Mouse (Mus musculus) liver, embryonic 12.5 days (tissue): ENCODE measurements around the gene Tnni3k. TPM values are rescaled to one million over a fixed set of nuclear protein-coding genes. Genes with fewer than 3 reads are reported as not detected.
A peak's percentile ranks its signal among the peaks of the same experiment; 100 is the strongest.

Experiments used
- ATAC-seq: fragments of 200-750 bp; cut with Nextera tagmentation; 2 replicates; pipeline ENCODE4 v1.8.0; 2017; ENCODE audit warnings: moderate number of reproducible peaks, mild to moderate bottlenecking, moderate library complexity
- H3K27ac ChIP-seq: fragments of 300-500 bp; sonication (generic); 2 replicates; pipeline ENCODE4 v1.5.1; 2016; ENCODE audit warnings: mild to moderate bottlenecking
- H3K27me3 ChIP-seq: fragments of 300-500 bp; sonication (generic); replicated peaks from 2 replicates; pipeline ENCODE4 v1.6.1; 2016; ENCODE audit warnings: mild to moderate bottlenecking, moderate library complexity
- H3K36me3 ChIP-seq: fragments of 300-500 bp; sonication (generic); 2 replicates; pipeline ENCODE4 v1.6.1; 2016; ENCODE audit warnings: mild to moderate bottlenecking, moderate library complexity
- H3K4me1 ChIP-seq: fragments of 300-500 bp; sonication (generic); 2 replicates; pipeline ENCODE4 v1.6.1; 2016
- H3K4me2 ChIP-seq: fragments of 300-500 bp; sonication (generic); 2 replicates; pipeline ENCODE4 v1.6.1; 2016; ENCODE audit warnings: mild to moderate bottlenecking, moderate library complexity
- H3K4me3 ChIP-seq: fragments of 300-500 bp; sonication (generic); 2 replicates; pipeline ENCODE4 v1.5.1; 2016; ENCODE audit warnings: mild to moderate bottlenecking, moderate library complexity
- H3K9ac ChIP-seq: fragments of 300-500 bp; sonication (generic); 2 replicates; pipeline ENCODE4 v1.6.1; 2016; ENCODE audit warnings: mild to moderate bottlenecking, moderate library complexity
- H3K9me3 ChIP-seq: fragments of 300-500 bp; sonication (generic); replicated peaks from 2 replicates; pipeline ENCODE4 v1.6.1; 2016; ENCODE audit warnings: mild to moderate bottlenecking, moderate library complexity
- WGBS: fragments of 180-500 bp; shearing (Covaris S2); methylation state at CpG from one replicate; pipeline ENCODE4 v1.1.7; 2016; ENCODE audit not compliant: insufficient replicate concordance; 5-methylcytosine and 5-hydroxymethylcytosine counted together
- polyA plus RNA-seq: library from polyadenylated mRNA; unstranded; fragments of >200 nt; fragmentation: Nextera tagmentation; extraction: Ambion mirVana; gene quantifications from 2 replicates; pipeline ENCODE4 v1.2.1, GENCODE M21; 2016

Gene Tnni3k
- not detected in 2 replicates for polyA plus RNA-seq

DNA sequence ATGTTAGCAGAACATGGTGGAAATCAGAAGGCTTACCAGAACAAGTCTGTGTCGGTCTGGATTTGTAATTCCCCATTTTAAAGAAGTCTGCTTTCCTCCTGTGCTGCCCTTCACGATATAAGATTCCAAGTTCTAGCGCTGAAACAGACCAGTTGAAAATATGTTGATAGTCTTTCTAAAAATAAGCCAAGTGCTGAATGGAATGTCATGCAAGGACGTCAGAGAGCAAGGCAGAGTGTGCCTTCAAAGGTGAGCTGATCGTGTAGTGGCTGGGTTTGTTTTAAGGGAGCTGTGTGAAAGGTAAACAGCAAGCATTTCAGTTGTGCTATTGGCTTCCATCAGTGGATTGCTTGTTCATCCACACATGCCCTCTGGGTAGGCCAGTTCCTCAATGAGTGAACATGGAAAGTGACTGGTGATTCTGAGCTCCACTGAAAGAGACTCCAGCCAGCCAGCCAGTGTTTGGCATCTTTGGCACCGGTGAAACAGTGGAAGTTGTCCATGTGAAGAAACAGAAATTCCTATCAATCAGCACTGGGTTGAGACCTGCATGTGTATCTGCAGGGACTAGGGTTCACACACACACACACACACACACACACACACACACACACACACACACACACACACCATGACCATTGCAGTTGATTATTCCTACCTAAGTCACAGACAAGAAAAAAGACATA, at the start of gene Tnni3k:
Gene Tnni3k, minus strand, starts transcription at position 177 of the 686 bp plus-strand sequence.
- no peaks in the 10 kb centered on the region for H3K36me3 ChIP-seq
- ATAC-seq: no peak
- H3K4me2 ChIP-seq: no peak within 1 kb of the TSS
- H3K4me1 ChIP-seq: no peaks in the 10 kb centered on the region
- no peak within 1 kb of the TSS for H3K27ac ChIP-seq
- no peaks in the 10 kb centered on the region for H3K9me3 ChIP-seq
- H3K27me3 ChIP-seq: no peaks in the 10 kb centered on the region
- H3K4me3 ChIP-seq: no peak within 1 kb of the TSS
- 58% methylated on average over 6 of the region's 6 CpGs for whole genome bisulfite sequencing
- no peak within 1 kb of the TSS for H3K9ac ChIP-seq

DNA sequence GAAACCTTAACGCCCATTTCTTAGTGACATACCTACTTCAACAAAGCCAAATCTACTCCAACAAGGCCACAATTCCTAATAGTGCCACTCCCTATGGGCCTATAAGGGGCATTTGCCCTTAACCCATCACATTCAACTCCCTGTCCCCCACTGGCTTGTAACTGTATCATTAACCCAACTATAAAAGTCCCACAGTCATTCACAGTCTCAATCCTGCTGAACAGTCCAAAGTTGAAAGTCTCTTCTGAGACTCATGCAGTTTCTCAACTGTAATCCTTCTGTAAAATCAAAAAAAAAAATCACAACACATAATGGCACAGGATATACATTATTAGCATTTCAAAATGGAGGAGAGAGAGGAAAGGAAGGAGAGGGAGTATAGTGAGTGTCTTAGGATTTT, 44.1 kb upstream of the Tnni3k start:
- no peak overlapping the region for H3K27ac ChIP-seq
- 60% methylated on average over 1 of the region's 1 CpGs for WGBS
- H3K4me2 ChIP-seq: no peak overlapping the region
- H3K9me3 ChIP-seq: no peaks in the 10 kb centered on the region
- no peak overlapping the region for H3K9ac ChIP-seq
- H3K36me3 ChIP-seq: no peaks in the 10 kb centered on the region
- no peak for ATAC-seq
- no peaks in the 10 kb centered on the region for H3K4me1 ChIP-seq
- no peaks in the 10 kb centered on the region for H3K27me3 ChIP-seq
- no peak overlapping the region for H3K4me3 ChIP-seq

DNA sequence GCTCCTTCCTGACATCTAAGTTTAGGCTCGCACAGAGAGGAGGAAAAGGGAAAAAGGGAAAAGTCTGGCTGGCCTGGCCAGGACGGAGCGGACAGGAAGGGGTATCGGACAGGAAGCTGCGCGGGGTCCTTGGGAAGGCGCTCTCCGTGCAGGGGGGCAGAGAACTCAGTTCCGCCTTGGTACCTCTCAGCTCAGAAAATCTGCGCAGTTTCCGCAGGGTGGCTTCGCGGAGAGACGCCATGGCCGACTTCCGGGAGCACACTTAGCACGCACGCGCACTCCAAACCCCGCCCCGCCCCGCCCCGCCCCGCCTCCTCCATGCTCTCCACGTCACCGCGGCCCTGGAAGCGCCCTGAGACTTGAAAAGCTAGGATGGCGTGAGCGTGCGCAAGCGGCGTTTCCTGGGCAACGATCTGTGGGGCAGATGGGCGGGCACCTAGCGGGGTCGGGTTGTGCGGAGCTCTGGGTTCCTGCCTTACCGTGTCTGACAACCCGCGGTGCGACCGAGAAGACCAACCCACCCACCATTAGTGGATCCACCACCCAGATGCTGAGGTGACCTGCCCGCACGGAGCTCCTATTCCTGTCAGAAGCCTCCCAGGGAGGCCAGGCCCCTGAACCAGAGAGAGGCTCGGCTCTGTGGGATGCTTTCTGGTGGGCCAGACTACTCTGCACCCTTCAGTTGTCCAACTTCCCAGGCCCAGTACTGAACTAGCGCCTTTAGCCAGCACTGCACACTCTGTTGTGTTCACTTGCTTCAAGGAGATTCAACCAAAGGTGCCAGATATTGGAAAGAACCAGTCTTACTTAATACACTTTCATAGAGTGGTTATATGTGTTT, 38.1 kb upstream of the Tnni3k start, which contains the start of the genes Fpgt and Lrriq3:
Gene Fpgt, minus strand, starts transcription at position 288 of the 841 bp plus-strand sequence.
Gene Lrriq3, plus strand, starts transcription at position 319 of the 841 bp plus-strand sequence.
- H3K27ac ChIP-seq: peak within 1 kb of the TSS; percentile 68
- peak within 1 kb of the TSS; percentile 71 for H3K4me3 ChIP-seq
- peak within 1 kb of the TSS; percentile 67 for H3K9ac ChIP-seq
- no peaks in the 10 kb centered on the region for H3K9me3 ChIP-seq
- H3K36me3 ChIP-seq: peaks cover 2% of the 10 kb centered on the region; the same call in 1 of the 2 replicates
- 2% methylated on average over 45 of the region's 47 CpGs for WGBS
- H3K4me1 ChIP-seq: peaks cover 16% of the 10 kb centered on the region
- no peaks in the 10 kb centered on the region for H3K27me3 ChIP-seq
- peak within 1 kb of the TSS; percentile 82 for H3K4me2 ChIP-seq
- ATAC-seq: peak; percentile 98

DNA sequence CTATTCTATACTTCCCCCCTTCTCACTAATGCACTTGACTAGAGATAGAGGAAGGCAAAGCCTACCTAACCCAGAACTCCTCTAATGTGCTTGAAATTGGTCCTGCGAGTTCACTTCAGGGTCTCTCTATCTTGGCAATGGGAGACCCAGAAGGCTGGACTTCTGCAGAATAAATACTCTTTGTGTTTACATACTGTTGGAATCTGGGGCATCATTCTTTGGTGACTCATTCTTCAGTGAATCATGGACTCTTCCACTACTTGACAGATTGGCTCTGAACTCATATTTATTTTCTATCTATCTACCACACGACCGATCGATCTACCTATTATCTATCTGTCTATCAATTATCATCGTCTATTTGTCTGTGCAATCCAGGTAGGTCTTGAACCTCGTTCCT, 36.9 kb upstream of the Tnni3k start:
- Histone ChIP-seq H3K4me2 (peak overlapping the region; percentile 82), H3K27ac (no peak overlapping the region), H3K27me3 (no peaks in the 10 kb centered on the region), H3K36me3 (peaks cover 10% of the 10 kb centered on the region), H3K4me3 (peak overlapping the region; percentile 71; the same call in 1 of the 2 replicates), H3K4me1 (peaks cover 16% of the 10 kb centered on the region), H3K9ac (no peak overlapping the region), H3K9me3 (no peaks in the 10 kb centered on the region)
- WGBS: 88% methylated on average over 6 of the region's 6 CpGs
- no peak for ATAC-seq

DNA sequence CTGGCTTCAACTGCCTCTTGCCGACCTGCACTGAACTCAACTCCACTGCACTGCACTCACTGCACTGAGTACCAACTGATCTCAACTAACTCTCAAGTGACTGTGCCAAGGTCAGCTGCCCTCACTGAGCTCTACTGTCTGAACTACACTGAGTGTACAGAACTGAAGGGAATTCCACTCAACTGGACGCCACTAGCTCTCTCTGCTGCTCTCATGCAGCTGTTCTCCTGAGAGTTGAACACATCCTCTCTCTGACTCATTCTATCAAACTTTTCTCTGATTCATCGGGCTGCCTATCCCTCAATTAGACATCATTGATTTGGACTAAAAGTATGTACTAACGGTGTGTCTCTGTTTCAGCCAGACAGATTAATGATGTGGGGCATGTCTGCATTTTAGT, 22.7 kb upstream of the Tnni3k start:
- H3K4me1 ChIP-seq: no peaks in the 10 kb centered on the region
- no peaks in the 10 kb centered on the region for H3K27me3 ChIP-seq
- H3K4me2 ChIP-seq: no peak overlapping the region
- H3K9me3 ChIP-seq: no peaks in the 10 kb centered on the region
- no peak for ATAC-seq
- 60% methylated on average over 4 of the region's 4 CpGs for WGBS
- no peak overlapping the region for H3K9ac ChIP-seq
- H3K36me3 ChIP-seq: no peaks in the 10 kb centered on the region
- no peak overlapping the region for H3K4me3 ChIP-seq
- no peak overlapping the region for H3K27ac ChIP-seq

DNA sequence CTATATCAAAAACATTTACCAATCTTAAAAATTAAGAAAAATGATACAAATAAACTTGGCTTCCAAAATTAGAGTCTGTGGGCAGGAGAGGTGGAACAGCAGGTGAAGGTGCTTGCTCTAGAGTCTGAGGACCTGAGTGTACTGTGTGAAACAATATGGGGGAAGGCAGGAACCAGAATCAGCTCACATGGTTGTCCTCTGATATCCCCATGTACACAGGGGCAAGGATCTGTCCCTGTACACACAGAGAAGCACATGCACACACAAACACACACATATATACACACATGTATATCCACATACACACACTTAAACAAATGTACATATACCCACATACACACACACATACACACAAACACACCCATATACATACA, 4.2 kb upstream of the Tnni3k start:
- no peaks in the 10 kb centered on the region for H3K4me1 ChIP-seq
- H3K36me3 ChIP-seq: no peaks in the 10 kb centered on the region
- H3K27ac ChIP-seq: no peak overlapping the region
- H3K9me3 ChIP-seq: no peaks in the 10 kb centered on the region
- ATAC-seq: no peak
- no peak overlapping the region for H3K4me2 ChIP-seq
- no peak overlapping the region for H3K9ac ChIP-seq
- H3K27me3 ChIP-seq: no peaks in the 10 kb centered on the region
- H3K4me3 ChIP-seq: no peak overlapping the region

DNA sequence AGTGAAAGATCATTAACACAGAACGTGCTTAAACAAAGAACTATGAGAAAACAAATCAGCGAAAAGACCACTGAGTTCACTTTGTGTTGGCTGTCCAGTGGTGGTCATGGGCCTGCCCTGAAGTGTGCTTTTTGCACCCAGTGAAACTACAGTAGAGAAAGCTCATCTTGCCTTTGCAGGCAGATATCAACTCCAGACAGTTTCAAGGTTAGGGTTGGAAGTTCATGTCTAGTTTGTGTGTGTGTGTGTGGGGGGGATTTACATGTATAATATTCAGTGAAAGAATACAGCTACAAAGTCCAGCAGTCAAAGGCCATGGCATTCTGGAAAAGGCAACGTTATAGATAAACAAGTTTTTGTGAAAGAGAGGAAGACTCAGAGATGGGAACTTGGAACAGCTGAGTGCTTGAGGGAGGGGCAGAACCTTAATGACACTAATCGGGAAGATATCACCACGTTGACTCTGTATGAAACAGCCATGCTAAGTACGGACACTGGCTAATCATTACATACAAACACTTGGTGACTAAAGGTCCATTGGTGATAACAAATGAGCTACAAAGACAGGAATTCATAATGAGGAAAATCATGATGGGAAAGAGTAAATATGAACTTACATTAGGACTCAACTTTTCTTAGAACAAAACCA, 3.7 kb upstream of the Tnni3k start:
- no peak for ATAC-seq
- H3K27ac ChIP-seq: no peak overlapping the region
- H3K27me3 ChIP-seq: no peaks in the 10 kb centered on the region
- no peaks in the 10 kb centered on the region for H3K9me3 ChIP-seq
- H3K4me1 ChIP-seq: no peaks in the 10 kb centered on the region
- no peak overlapping the region for H3K4me2 ChIP-seq
- no peaks in the 10 kb centered on the region for H3K36me3 ChIP-seq
- H3K4me3 ChIP-seq: no peak overlapping the region
- no peak overlapping the region for H3K9ac ChIP-seq
- 53% methylated on average over 6 of the region's 6 CpGs for WGBS

DNA sequence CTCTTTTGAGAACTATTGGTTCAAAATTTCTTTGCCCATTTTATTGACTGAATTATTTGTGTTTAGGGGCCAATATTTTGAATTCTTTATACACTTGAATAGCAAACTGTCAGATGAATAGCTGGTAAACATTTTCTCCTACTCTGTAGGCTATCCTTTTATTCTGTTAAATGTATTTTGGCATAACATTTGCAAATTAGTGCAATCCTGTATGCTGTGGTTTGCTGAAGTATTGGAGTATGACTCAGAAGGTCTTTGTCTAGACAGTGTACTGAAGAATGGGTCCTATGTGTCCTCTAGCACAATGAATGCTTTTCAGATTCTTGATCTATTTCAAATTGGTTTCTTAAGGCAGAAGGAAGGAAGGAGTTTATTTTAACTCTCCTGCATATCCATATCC, 2.4 kb upstream of the Tnni3k start:
- H3K36me3 ChIP-seq: no peaks in the 10 kb centered on the region
- H3K9ac ChIP-seq: no peak overlapping the region
- ATAC-seq: no peak
- H3K4me2 ChIP-seq: no peak overlapping the region
- H3K4me3 ChIP-seq: no peak overlapping the region
- H3K4me1 ChIP-seq: no peaks in the 10 kb centered on the region
- no peaks in the 10 kb centered on the region for H3K9me3 ChIP-seq
- no peaks in the 10 kb centered on the region for H3K27me3 ChIP-seq
- no peak overlapping the region for H3K27ac ChIP-seq

DNA sequence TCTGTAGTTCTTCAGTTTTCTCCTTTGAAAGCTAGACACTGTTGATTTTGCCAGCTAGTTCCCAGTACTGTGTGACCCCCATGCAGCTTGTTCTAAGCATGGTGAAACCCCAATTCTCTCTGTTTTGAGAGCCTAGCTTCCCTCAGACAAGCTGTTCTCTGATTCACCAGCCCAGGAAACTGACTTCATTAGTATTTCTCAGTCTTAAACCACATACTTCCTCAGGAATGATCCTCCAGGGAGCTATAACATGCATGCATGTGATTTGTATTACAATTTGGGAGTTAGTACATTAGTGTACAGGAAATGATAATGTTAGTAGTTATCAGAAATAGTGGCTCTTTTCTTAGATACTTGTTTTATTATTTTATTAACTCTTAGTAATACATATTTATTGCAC, 1.4 kb upstream of the Tnni3k start:
- no peaks in the 10 kb centered on the region for H3K4me1 ChIP-seq
- no peaks in the 10 kb centered on the region for H3K36me3 ChIP-seq
- no peak overlapping the region for H3K4me2 ChIP-seq
- H3K9ac ChIP-seq: no peak overlapping the region
- no peaks in the 10 kb centered on the region for H3K27me3 ChIP-seq
- ATAC-seq: no peak
- no peak overlapping the region for H3K27ac ChIP-seq
- no peaks in the 10 kb centered on the region for H3K9me3 ChIP-seq
- no peak overlapping the region for H3K4me3 ChIP-seq

DNA sequence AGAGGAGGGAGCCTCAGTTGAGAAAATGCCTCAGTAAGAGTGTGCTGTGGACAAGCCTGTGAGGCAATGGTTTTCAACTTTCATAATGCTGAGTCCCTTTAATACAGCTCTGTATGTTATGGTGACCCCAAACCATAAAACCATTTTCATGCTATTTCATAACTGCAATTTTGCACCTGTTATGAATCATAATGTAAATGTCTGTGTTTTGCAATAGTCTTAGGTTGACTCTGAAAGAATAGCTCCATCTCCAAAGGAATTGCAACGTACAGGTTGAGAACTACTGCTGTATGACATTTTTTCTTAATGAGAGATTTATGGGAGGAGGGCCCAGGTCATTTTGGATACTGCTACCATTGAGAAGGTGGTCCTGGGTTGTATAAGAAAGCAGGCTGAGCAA, 2.0 kb downstream of the Tnni3k start:
- H3K4me1 ChIP-seq: no peaks in the 10 kb centered on the region
- no peaks in the 10 kb centered on the region for H3K36me3 ChIP-seq
- no peak overlapping the region for H3K4me3 ChIP-seq
- ATAC-seq: no peak
- no peak overlapping the region for H3K4me2 ChIP-seq
- H3K27ac ChIP-seq: no peak overlapping the region
- no peak overlapping the region for H3K9ac ChIP-seq
- WGBS: 35% methylated on average over 1 of the region's 1 CpGs
- H3K9me3 ChIP-seq: no peaks in the 10 kb centered on the region
- H3K27me3 ChIP-seq: no peaks in the 10 kb centered on the region

DNA sequence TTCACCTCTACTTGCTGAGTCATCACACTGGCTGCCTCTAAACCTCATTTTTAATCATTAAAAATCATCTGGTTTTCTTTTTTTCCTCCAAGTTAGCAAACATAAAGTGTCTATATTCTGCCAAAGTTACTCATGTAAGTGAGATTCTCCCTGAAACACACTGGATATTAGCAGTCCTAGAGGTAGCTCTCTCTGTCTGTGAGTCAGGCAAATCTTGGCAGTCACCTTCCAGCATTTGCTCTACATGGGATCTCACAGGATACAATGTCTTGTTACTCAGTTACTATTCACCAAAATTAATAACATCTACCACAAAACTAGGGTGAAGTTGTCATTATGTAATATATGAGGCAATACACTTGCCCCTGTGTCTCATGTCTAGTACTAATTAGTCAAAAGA, 3.2 kb downstream of the Tnni3k start:
- Histone ChIP-seq H3K9ac (no peak overlapping the region), H3K4me1 (no peaks in the 10 kb centered on the region), H3K27me3 (no peaks in the 10 kb centered on the region), H3K36me3 (no peaks in the 10 kb centered on the region), H3K4me3 (no peak overlapping the region), H3K9me3 (no peaks in the 10 kb centered on the region), H3K27ac (no peak overlapping the region), H3K4me2 (no peak overlapping the region)
- ATAC-seq: no peak

DNA sequence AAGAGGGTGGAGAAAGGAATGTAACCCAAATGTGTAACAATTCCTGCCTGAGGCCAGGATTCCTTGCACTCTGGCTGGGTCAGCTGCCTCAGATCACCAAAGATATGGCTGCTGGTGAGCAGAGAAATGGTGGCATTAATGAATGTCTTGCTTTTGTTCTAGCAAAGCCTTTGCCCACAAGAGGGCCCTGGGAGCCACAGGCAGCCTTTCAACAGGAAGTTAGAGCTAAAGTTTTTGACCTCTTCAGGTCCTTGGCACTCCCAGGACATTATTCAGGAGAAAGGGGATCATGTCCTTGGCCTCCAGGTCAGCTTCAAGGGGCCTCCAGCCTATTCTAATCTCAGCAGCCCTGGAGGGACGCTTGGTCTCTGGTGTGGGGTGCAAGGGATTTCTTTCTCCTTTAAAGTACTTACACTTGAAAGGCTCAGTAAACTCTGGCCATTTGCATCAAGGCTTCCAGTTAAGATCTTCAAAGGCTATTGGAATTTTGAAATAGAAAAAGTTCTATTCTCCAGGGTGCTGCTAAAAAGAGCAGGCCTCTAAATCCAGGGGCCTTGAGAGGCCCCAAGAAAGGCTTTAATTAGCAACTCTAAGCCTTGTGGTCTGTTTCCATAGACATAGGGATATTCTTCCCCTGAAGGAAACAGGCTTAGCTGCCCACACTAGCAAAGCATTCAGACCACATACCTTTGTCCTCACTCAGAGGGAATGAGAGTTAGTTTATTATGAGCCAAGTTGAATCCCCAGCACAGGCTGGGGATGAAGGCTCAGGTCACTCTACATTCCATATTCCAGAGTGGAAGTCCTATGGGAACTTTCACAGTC, 16.0 kb downstream of the Tnni3k start:
- ATAC-seq: no peak
- no peak overlapping the region for H3K4me3 ChIP-seq
- H3K27ac ChIP-seq: no peak overlapping the region
- H3K4me1 ChIP-seq: no peaks in the 10 kb centered on the region
- no peak overlapping the region for H3K9ac ChIP-seq
- H3K27me3 ChIP-seq: no peaks in the 10 kb centered on the region
- no peak overlapping the region for H3K4me2 ChIP-seq
- H3K9me3 ChIP-seq: no peaks in the 10 kb centered on the region
- 9% methylated on average over 1 of the region's 1 CpGs for WGBS
- H3K36me3 ChIP-seq: no peaks in the 10 kb centered on the region
